Mouse (Mus musculus): ENCODE data around the gene Rpl36a-ps1.

DNA sequence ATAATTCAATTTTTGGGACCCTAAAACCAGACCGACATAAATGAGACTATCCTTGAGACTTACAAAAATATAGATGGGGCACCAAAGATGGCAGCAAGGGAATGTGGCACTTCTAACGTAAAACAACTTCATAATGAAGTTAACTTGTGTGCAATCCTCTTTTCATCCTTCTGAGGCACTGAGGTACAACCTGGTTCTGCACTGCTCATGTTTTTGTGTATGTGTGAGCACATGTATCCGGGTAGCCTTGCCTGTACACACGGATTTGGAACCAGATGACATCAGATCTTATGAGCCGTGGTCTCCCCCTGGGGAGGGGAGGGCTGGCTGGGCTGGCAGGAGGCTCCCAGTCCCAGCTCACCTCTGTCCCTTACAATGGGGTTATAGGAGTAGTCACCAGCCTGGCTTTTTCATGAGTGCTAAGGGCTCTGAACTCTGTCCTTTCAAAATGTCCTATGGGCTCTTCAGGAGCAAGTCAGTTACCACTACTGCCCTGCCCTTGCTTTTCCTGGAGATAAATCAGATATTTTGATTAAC, 37.3 kb upstream of the Rpl36a-ps1 start:
- TF ChIP-seq CTCF (IDR thresholded peaks at IDR 0.05): no peak
- no peak for TF ChIP-seq EP300 (IDR thresholded peaks at IDR 0.05)

All from lung, postnatal 0 days (tissue).